Mouse (Mus musculus): ENCODE data around the gene D2hgdh. TPM values are rescaled to one million over a fixed set of nuclear protein-coding genes. Genes with fewer than 3 reads are reported as not detected.

The D2hgdh gene
- polyA plus RNA-seq, 2 experiments, result 3.7 to 6.4 TPM

DNA sequence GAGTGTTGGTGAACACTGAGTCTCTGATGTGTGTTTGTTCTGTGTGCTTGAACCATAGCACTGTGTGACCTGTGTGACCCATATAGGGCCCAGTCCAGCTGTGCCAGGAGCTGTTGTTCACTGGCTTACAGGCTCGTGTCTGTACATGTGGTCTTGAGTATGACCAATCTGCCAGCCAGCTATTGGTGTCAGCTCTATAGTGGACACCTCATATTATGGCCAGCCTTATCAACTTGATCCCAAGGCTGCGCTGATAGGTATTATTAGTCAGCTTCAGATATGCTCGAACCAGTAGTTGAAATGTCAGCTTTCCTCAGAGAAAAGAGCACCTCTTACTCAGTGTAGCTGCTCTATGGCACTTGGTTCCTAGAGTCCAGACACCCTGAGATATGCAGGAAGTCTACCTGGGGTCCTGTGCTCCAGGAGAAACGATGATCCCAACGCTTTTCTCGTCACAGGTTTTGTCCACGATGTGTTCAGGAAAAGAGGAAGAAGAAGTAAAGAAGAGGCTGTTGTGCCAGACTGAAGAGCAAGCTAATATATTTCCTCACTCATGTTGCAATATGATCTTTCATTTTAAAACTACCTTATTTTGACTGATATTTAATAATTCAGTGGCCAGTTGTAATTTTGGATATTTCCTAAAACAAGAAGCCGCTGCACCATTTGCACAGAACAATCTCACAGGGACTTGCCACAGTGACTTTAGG is 6.7 kb upstream of the D2hgdh start:
- Histone ChIP-seq H3K9ac (replicated peaks) (no peak overlapping the region), H3K36me3 (replicated peaks; ENCODE audit: control insufficient read depth, insufficient read depth, low read depth) (peaks cover 56% of the 10 kb centered on the region), H3K9me3 (ENCODE audit: control insufficient read depth, low read length) (no peaks in the 10 kb centered on the region), H3K27ac (no peak overlapping the region), H3K27me3 (ENCODE audit: control insufficient read depth, insufficient read depth, low read length) (no peaks in the 10 kb centered on the region), H3K4me1 (replicated peaks; ENCODE audit: control insufficient read depth in 2 of 2, insufficient read depth in 2 of 2, low read length in 1 of 2) (no peaks in the 10 kb centered on the region), H3K4me2 (ENCODE audit: low read depth) (no peak overlapping the region), H3K4me3 (ENCODE audit: insufficient read depth in 1 of 2, low read depth in 2 of 2, low read length in 2 of 2) (no peak overlapping the region)
- 80% methylated on average over 8 of the region's 8 CpGs for WGBS (ENCODE audit: insufficient replicate concordance)
- TF ChIP-seq CTCF (IDR thresholded peaks at IDR 0.05; ENCODE audit: low read depth), result no peak
- TF ChIP-seq EP300 (IDR thresholded peaks at IDR 0.05; ENCODE audit: low read depth), result no peak
- ATAC-seq (ENCODE audit: insufficient read depth) (no peak), DNase-seq (ENCODE audit: low read depth in 3 of 3, low spot score in 3 of 3) (no peak)

DNA sequence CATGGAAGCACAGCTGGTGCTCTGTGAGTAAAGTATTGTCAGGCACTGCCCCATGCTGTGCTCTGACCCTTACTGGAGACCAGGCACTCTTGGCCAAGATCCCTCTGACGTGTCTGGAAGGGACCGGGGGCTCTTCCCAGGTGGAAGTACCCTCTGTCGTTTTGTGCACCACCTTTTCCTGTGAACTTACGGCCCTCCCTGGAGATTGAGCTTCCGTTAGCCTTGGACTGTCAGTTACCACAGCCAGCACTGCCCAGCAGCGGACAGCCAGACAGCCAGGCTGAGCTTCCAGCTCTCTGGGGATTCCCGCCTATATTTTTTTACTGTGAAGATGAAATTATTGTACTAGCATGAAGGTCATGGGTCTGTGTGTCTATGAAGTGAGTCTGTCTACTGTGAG is 6.0 kb upstream of the D2hgdh start:
- no peak for TF ChIP-seq EP300 (IDR thresholded peaks at IDR 0.05; ENCODE audit: low read depth)
- TF ChIP-seq CTCF (IDR thresholded peaks at IDR 0.05; ENCODE audit: low read depth), result no peak
- DNase-seq (ENCODE audit: low read depth in 3 of 3, low spot score in 3 of 3), result no peak
- 81% methylated on average over 7 of the region's 7 CpGs for WGBS (ENCODE audit: insufficient replicate concordance)
- peaks cover 0 to under 1% of the 10 kb centered on the region in 2 experiments; a peak in 2 of 4 replicates for H3K4me1 ChIP-seq (replicated peaks; ENCODE audit: control insufficient read depth in 2 of 2, insufficient read depth in 2 of 2, low read length in 1 of 2)
- ATAC-seq (ENCODE audit: insufficient read depth), result no peak
- no peak overlapping the region for H3K4me3 ChIP-seq (ENCODE audit: insufficient read depth in 1 of 2, low read depth in 2 of 2, low read length in 2 of 2)
- H3K27ac ChIP-seq, result no peak overlapping the region
- H3K4me2 ChIP-seq (ENCODE audit: low read depth), result no peak overlapping the region
- no peak overlapping the region for H3K9ac ChIP-seq (replicated peaks)
- H3K27me3 ChIP-seq (ENCODE audit: control insufficient read depth, insufficient read depth, low read length), result no peaks in the 10 kb centered on the region
- no peaks in the 10 kb centered on the region for H3K9me3 ChIP-seq (ENCODE audit: control insufficient read depth, low read length)
- peaks cover 48% of the 10 kb centered on the region for H3K36me3 ChIP-seq (replicated peaks; ENCODE audit: control insufficient read depth, insufficient read depth, low read depth)

DNA sequence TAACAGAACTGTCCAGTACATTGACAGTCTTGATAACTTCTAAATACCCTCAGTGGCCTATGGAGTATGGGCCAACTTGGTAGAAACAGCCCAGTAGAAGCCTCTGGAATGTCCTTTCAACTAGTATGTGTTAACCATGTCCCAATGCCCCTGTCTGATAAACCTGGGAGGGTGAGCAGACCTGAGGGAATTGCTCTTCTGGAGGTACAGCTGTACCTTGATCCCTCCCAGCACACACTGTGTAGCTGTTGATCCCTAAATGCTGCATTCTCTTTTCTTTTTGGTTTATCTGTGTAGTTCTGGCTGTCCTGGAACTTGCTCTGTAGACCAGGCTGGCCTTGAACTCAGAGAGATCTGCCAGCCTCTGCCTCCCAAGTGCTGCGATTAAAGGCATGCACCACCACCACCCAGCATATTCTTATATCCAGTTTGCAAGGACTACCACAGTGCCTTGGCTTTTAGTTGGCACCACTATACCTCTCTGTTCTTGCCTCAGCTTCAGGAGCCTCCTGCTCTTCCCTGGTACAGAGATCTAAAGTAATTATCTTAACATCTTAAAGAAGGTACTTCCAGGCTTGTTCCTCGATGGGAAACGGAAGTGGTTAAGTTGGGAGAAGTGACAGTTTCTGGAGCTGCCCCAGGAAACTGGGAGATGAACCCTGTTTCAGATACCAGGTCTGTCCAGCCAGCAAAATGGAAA is 763 bp upstream of the D2hgdh start:
- TF ChIP-seq CTCF (IDR thresholded peaks at IDR 0.05; ENCODE audit: low read depth) (no peak), EP300 (IDR thresholded peaks at IDR 0.05; ENCODE audit: low read depth) (no peak)
- H3K36me3 ChIP-seq (replicated peaks; ENCODE audit: control insufficient read depth, insufficient read depth, low read depth), result peaks cover 9% of the 10 kb centered on the region
- peak overlapping the region; percentile 82 for H3K9ac ChIP-seq (replicated peaks)
- no peak for ATAC-seq (ENCODE audit: insufficient read depth)
- H3K4me2 ChIP-seq (ENCODE audit: low read depth), result peak overlapping the region; percentile 99
- no peaks in the 10 kb centered on the region for H3K9me3 ChIP-seq (ENCODE audit: control insufficient read depth, low read length)
- no peaks in the 10 kb centered on the region for H3K27me3 ChIP-seq (ENCODE audit: control insufficient read depth, insufficient read depth, low read length)
- peaks cover 13 to 17% of the 10 kb centered on the region in 2 experiments for H3K4me1 ChIP-seq (replicated peaks; ENCODE audit: control insufficient read depth in 2 of 2, insufficient read depth in 2 of 2, low read length in 1 of 2)
- H3K27ac ChIP-seq, result peak overlapping the region; percentile 96
- DNase-seq (ENCODE audit: low read depth in 3 of 3, low spot score in 3 of 3), result no peak
- 63% methylated on average over 3 of the region's 3 CpGs for WGBS (ENCODE audit: insufficient replicate concordance)
- no peak overlapping the region for H3K4me3 ChIP-seq (ENCODE audit: insufficient read depth in 1 of 2, low read depth in 2 of 2, low read length in 2 of 2)

DNA sequence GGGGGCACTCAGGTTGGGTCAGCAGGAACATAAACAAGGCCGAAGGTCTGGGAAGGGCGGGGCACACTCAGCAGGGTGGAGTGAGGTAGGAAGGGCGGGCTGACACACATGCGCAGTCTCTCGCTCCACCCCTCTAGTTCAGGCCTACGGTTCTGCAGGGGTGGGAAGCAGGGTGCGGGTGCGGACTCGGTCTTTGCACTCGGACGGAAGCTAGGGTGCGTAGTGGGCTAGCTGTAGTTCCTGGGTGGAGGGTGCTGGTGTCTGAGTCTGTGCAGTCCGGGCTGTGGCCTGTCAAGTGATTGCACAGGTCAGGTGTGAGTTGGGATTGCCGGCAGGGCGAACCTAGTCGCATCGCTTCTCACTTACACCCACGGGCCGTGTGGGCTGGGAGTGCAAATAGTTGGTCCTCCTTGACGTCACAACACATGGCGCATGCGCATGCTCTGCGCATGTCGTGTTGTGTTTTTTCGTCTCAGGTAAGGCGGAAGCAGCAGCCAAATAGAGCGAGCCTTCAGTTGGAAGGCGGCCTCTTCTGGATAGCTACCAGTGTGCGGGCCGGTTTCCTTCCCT is 481 bp downstream of the D2hgdh start:
- Histone ChIP-seq H3K4me2 (ENCODE audit: low read depth) (peak overlapping the region; percentile 99), H3K27ac (peak overlapping the region; percentile 96), H3K27me3 (ENCODE audit: control insufficient read depth, insufficient read depth, low read length) (no peaks in the 10 kb centered on the region), H3K9me3 (ENCODE audit: control insufficient read depth, low read length) (no peaks in the 10 kb centered on the region), H3K4me3 (ENCODE audit: insufficient read depth in 1 of 2, low read depth in 2 of 2, low read length in 2 of 2) (peak overlapping the region; percentile 61 to 72), H3K4me1 (replicated peaks; ENCODE audit: control insufficient read depth in 2 of 2, insufficient read depth in 2 of 2, low read length in 1 of 2) (peaks cover 13 to 17% of the 10 kb centered on the region in 2 experiments), H3K36me3 (replicated peaks; ENCODE audit: control insufficient read depth, insufficient read depth, low read depth) (peaks cover 2% of the 10 kb centered on the region), H3K9ac (replicated peaks) (peak overlapping the region; percentile 82)
- TF ChIP-seq CTCF (IDR thresholded peaks at IDR 0.05; ENCODE audit: low read depth), result peak; percentile 57
- no peak for TF ChIP-seq EP300 (IDR thresholded peaks at IDR 0.05; ENCODE audit: low read depth)
- DNase-seq (ENCODE audit: low read depth in 3 of 3, low spot score in 3 of 3) (peak; percentile 91 to 95 (median 92)), ATAC-seq (ENCODE audit: insufficient read depth) (peak; percentile 99)
- under 1% methylated on average over 30 of the region's 30 CpGs for WGBS (ENCODE audit: insufficient replicate concordance)

All from liver, embryonic 14.5 days (tissue).